Mouse (Mus musculus): ENCODE results near the gene Myt1.

Myt1 gene

GRCm38 (mm10) chr2:181763006-181763830, at the start of gene Myt1:
Myt1 (plus strand) TSS chr2:181763332.
- peak in 1 of 2 experiments; percentile 39 for DNase-seq

GRCm38 (mm10) chr2:181713749-181714148, 49.4 kb upstream of the Myt1 start:
- peak; percentile 71 to 77 for DNase-seq

- DNase-seq, result peak; percentile 83 to 85
These were observed 48.2 kb upstream of the Myt1 start, which contains the start of gene Oprl1 for GRCm38 (mm10) chr2:181714903-181715326. Oprl1 (plus strand) TSS chr2:181715016.

DNA sequence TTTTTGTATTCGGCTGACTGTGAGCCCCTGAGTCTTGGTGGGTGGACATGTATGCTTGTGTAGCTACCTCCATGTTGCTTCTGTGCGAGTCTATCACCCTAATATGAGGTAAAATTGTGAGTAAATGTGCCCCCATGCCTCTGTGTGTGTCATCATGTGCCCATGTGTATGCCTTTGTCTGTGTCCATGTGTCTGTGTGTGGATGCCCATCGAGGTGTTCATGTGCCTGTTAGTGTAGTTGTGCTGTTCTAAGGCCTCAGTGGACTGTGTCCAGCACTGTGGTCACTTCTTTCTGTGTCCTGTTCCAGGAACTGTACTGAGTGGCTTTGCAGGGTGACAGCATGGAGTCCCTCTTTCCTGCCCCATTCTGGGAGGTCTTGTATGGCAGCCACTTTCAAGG, 47.8 kb upstream of the Myt1 start:
- DNase-seq, result peak; percentile 23 to 50

GRCm38 (mm10) chr2:181716991-181717390, 46.1 kb upstream of the Myt1 start:
- peak; percentile 46 to 55 for DNase-seq

DNA sequence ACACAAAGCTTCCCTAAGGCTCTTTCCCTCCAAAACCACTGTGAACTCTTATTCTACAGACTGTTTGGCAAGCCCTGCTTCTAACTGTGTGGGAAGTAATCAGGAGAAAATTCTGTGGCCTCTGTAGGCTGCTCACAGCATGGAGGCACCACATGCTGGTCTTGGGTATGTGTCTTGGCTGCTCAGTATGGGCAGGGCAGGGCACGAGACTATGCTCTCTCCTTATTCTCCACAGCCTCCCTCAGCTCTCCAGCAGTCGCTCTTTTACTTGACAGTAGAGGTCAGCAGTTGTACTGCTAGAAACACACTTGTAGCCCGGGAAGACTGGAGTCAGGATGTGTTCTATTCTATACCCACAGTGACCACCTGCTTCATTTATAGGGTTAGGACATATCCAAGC, 43.1 kb upstream of the Myt1 start:
- DNase-seq, result peak; percentile 46 to 59

DNA sequence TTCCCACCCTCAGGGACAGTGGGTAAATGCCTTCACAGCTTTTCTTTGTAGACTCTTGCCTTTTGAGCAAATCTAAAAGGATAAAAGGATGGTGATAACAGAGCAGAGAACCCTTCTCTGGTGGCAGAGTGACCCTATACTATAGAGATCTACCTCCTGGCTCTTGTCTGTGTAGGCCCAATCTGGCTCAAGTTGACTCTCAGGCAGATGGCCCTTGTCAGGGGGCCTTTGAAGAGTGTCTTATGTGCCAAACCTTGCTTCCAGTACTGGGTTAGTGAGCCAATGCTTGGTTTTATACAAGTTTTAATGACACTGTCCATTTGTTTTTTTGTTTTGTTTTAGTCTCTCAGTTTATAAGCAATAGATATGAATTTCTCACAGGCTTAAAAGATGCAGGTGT, 41.9 kb upstream of the Myt1 start:
- peak; percentile 71 to 86 for DNase-seq

DNA sequence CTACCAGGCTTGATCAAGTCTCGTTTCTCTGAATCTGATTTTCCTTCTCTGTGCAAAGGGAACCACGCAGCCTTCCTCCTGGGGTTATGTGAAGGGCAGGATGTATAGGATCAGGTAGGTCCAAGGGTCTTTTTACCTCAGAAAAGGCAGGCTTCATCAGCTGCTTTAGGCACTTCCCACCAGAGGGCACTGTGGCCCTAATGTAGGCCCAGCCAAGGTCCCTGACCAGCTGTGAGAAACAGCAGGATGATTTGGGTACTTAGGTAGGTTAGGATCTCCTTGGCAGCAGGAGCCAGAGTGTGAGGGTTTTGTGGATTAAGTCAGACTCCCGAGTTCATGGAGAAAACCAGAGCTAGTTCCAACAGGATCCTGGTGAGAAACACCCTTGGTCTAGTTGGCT, 40.9 kb upstream of the Myt1 start:
- DNase-seq, result peak; percentile 75 to 76

DNA sequence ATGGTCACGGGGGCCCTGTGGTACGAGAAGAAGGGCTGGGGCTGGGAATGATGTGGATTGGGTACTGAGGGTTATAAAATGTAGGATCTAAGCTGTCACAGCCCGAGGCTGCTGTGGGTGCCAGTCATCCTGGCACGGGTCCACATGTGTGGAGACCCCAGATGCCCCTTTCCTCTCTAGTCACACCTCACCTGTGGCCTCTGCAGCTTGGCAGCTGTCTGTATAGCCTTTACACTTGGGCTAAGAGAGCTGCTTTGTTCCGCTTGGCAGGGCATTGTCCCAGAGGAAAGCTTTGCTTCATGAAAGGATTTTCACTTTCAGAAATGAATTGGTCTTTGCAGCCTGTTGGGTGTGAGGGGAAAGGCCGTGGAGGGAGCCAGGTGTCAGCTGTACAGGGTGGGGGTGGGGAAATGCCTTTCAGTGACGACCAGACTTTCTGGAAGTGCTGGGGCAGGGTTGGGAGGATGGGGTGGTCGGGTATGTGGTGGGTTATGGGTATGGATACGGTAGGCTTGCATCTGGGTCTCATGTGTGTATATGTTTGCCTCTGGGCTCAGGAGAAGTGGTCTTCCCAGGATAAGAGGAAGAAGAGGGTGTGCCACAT, 35.4 kb upstream of the Myt1 start:
- DNase-seq, result peak in 1 of 2 experiments; percentile 30

GRCm38 (mm10) chr2:181730051-181730450, 33.1 kb upstream of the Myt1 start:
- peak in 1 of 2 experiments; percentile 18 for DNase-seq

GRCm38 (mm10) chr2:181752626-181753025, 10.5 kb upstream of the Myt1 start:
- peak; percentile 76 to 81 for DNase-seq

- DNase-seq, result no peak
These were observed 4.9 kb upstream of the Myt1 start for GRCm38 (mm10) chr2:181758147-181758725.

- DNase-seq, result peak; percentile 88 to 91
These were observed 4.1 kb upstream of the Myt1 start for GRCm38 (mm10) chr2:181759041-181759440.

- DNase-seq, result no peak
These were observed 875 bp downstream of the Myt1 start for GRCm38 (mm10) chr2:181763886-181764527.

GRCm38 (mm10) chr2:181764600-181764999, 1.5 kb downstream of the Myt1 start:
- DNase-seq, result peak; percentile 60 to 75

- DNase-seq, result no peak
These were observed 2.1 kb downstream of the Myt1 start for GRCm38 (mm10) chr2:181765251-181765650.

- DNase-seq, result peak; percentile 73 to 79
These were observed 3.8 kb downstream of the Myt1 start for GRCm38 (mm10) chr2:181766672-181767557.

- DNase-seq, result peak in 1 of 2 experiments; percentile 48
These were observed 5.3 kb downstream of the Myt1 start for GRCm38 (mm10) chr2:181768451-181768850.

DNA sequence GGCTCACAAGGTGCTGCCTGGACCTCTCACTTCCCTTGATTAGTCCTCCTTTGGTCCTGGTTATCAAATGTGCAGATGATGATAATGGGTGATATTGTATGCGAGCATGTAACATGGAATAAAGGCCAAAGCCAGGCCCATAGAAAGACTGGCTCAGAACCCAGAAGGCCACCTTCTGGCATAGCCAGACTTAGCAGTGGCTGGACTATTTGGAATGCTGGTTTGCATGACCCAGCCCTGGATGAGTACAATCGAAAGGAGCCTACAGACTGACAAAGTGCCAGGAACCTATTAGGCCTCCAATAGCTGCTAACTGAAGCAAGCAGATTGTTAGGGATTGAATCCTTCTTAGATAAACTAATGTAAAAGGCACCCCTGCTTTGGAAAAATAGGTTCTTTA, 6.3 kb downstream of the Myt1 start:
- DNase-seq, result peak; percentile 45 to 55

DNA sequence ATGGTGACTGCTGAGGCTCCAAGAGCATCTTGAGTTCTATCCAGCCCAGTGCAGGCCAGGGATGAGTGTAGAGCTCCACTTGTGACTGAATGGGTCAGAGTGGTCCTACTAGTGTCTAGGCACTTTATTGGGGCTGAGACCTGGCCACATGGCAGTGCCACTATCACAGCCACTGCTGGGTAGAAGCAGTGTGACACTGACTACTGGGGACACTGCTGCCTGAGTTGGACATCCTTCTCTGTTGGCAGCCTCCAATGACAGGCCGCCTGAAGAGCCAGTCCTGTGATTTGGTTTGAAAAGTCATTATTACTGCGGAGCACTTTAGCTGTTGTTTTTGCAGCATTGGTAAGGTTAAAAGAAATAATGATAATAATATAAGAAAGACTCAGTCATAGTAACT, 10.1 kb downstream of the Myt1 start:
- no peak for DNase-seq

DNA sequence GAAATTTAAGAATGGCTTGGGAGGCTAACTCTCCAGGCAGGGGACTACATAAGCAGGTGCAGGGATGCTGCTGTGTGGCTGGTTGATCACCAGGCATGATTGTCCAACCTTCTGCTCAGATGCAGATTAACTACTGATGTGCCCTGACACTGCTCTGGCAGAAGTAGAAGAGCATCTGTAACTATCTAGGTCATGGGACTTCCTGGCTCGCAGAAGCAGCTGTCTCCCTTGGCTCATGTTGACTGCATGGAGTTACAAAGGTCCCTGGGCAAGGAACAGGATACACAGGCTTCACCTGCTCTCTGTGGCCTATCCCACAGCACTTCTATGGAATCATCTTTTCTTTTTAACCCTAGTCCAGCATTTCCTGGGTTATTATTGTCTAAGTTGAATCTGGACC, 12.7 kb downstream of the Myt1 start:
- DNase-seq, result peak; percentile 57 to 62

DNA sequence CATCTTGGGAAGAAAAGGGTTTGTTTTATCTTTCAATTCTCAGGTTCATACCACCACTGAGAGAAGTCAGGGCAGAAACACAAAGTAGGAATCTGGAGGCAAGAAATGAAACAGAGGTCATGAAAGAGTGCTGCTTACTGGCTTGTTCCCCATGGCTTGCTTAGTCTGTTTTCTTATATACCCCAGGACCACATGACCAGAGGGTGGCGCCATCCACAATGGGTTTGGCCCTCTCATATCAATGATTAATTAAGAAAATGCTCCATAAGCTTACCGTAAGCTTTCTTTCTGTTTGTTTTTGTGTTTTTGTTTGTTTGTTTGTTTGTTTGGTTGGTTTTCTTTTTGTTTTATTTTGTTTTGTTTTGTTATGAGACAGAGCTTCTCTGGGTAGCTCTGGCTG, 14.6 kb downstream of the Myt1 start:
- peak in 1 of 2 experiments; percentile 34 for DNase-seq

Measured in cerebellum, postnatal 14 days (tissue).